ENCODE assay signal across 8 mouse cellular contexts in genomic region chr6:24894146-24894873, GRCm38 (mm10). TPM values are rescaled to one million over a fixed set of nuclear protein-coding genes. Genes with fewer than 3 reads are reported as not detected.
DNase-seq lines count a peak whose midpoint lies in the region; ATAC-seq and TF ChIP-seq lines count a peak whose summit lies in the region.

No protein-coding gene starts in this region.

- H3K4me1 ChIP-seq in heart, adult 2 months (ENCODE audit: control insufficient read depth, insufficient read depth, low read length), result no peaks in the 10 kb centered on the region
- H3K4me1 ChIP-seq in limb, embryonic 11.5 days (ENCODE audit: control insufficient read depth, insufficient read depth, low read length), result no peaks in the 10 kb centered on the region
- H3K4me1 ChIP-seq in midbrain, embryonic 13.5 days (replicated peaks), result no peaks in the 10 kb centered on the region

- no peak overlapping the region for H3K27ac ChIP-seq in heart, adult 2 months
- H3K27ac ChIP-seq in limb, embryonic 11.5 days (replicated peaks; ENCODE audit: low read depth, low read length), result no peak overlapping the region
- H3K27ac ChIP-seq in midbrain, embryonic 13.5 days, result no peak overlapping the region

- TF ChIP-seq POLR2A in heart, adult 2 months (IDR thresholded peaks at IDR 0.05; ENCODE audit: insufficient read depth, low read depth, low read length), result no peak

- peak; percentile 87 for DNase-seq in heart, adult 11 months
- DNase-seq in heart, postnatal 25 days (ENCODE audit: low spot score), result no peak
- DNase-seq in c-Kit-positive CD71-negative TER-119-negative erythroid progenitor cells, embryonic 14.5 days (ENCODE audit: low read depth), result peak; percentile 6
- DNase-seq in heart, adult 2 months, result peak; percentile 11 to 19
- peak; percentile 49 for DNase-seq in kidney, adult 18-20 months
- peak; percentile 28 for DNase-seq in limb, embryonic 11.5 days (ENCODE audit: low spot score)
- no peak for DNase-seq in thymus, postnatal 14 days

- intact Hi-C loops in heart, postnatal 25 days (cut with DNase I), result loop anchor here (5.0 kb wide), 1 partner anchor 172 kb away; no protein-coding TSS in a partner anchor
- intact Hi-C loops in heart, adult 2 months (cut with DNase I), result loop anchor here (10.0 kb wide), 1 partner anchor 170 kb away; no protein-coding TSS in a partner anchor

- no peaks in the 10 kb centered on the region for H3K27me3 ChIP-seq in heart, adult 2 months (ENCODE audit: control insufficient read depth, insufficient read depth, low read length)
- H3K27me3 ChIP-seq in limb, embryonic 11.5 days (ENCODE audit: control insufficient read depth, insufficient read depth, low read length), result no peaks in the 10 kb centered on the region
- H3K27me3 ChIP-seq in midbrain, embryonic 13.5 days, result no peaks in the 10 kb centered on the region

- no peaks in the 10 kb centered on the region for H3K79me2 ChIP-seq in heart, adult 2 months (replicated peaks; ENCODE audit: control insufficient read depth, insufficient read depth, low read length)

- no peak overlapping the region for H3K4me2 ChIP-seq in limb, embryonic 11.5 days (ENCODE audit: low read depth, severe bottlenecking)
- no peak overlapping the region for H3K4me2 ChIP-seq in midbrain, embryonic 13.5 days (replicated peaks)

- no peak for ATAC-seq in limb, embryonic 11.5 days (ENCODE audit: insufficient number of reproducible peaks, low FRiP score, low TSS enrichment, low read depth)
- peak; percentile 40; the same call in 1 of the 2 replicates for ATAC-seq in midbrain, embryonic 13.5 days

- TF ChIP-seq CTCF in heart, adult 2 months (IDR thresholded peaks at IDR 0.05), result peak; percentile 64

- H3K4me3 ChIP-seq in heart, adult 2 months, result no peak overlapping the region; the same call in 1 of the 2 replicates
- no peak overlapping the region for H3K4me3 ChIP-seq in limb, embryonic 11.5 days (ENCODE audit: low read depth, low read length)
- H3K4me3 ChIP-seq in midbrain, embryonic 13.5 days (replicated peaks), result no peak overlapping the region

- no peak for TF ChIP-seq EP300 in heart, adult 2 months (IDR thresholded peaks at IDR 0.05; ENCODE audit: insufficient read depth, low read depth, low read length)

- no peak overlapping the region for H3K9ac ChIP-seq in heart, adult 2 months (ENCODE audit: low read depth, low read length)
- H3K9ac ChIP-seq in limb, embryonic 11.5 days (ENCODE audit: low read length), result no peak overlapping the region
- H3K9ac ChIP-seq in midbrain, embryonic 13.5 days (replicated peaks), result no peak overlapping the region

- no peaks in the 10 kb centered on the region for H3K9me3 ChIP-seq in limb, embryonic 11.5 days (ENCODE audit: control insufficient read depth, low read length)
- no peaks in the 10 kb centered on the region for H3K9me3 ChIP-seq in midbrain, embryonic 13.5 days

- 52% methylated on average over 11 of the region's 11 CpGs for WGBS in heart, adult 2 months
- 72% methylated on average over 11 of the region's 11 CpGs for WGBS in limb, embryonic 11.5 days
- 82% methylated on average over 11 of the region's 11 CpGs for WGBS in midbrain, embryonic 13.5 days

- no peaks in the 10 kb centered on the region for H3K36me3 ChIP-seq in heart, adult 2 months (ENCODE audit: control insufficient read depth, insufficient read depth, low read length)
- no peaks in the 10 kb centered on the region for H3K36me3 ChIP-seq in limb, embryonic 11.5 days (ENCODE audit: control insufficient read depth, insufficient read depth, low read length)
- H3K36me3 ChIP-seq in midbrain, embryonic 13.5 days, result no peaks in the 10 kb centered on the region

RNA-seq across cellular contexts. Expression of gene Hyal5, which starts 36.5 kb away (rescaled TPM):
- not detected for total RNA-seq in heart, postnatal 25 days (2021)
- total RNA-seq in heart, adult 2 months (2021), result not detected
- polyA plus RNA-seq in heart, adult 2 months (2012; rRNA removed), result not detected in 2 replicates
- not detected in 2 replicates for polyA plus RNA-seq in limb, embryonic 11.5 days (2014; fragmentation: Nextera tagmentation; extraction: Ambion mirVana)
- not detected in 2 replicates for polyA plus RNA-seq in midbrain, embryonic 13.5 days (2015; fragmentation: Nextera tagmentation; extraction: Ambion mirVana)

Comparison
In these comparisons a context has a peak if more than half of its experiments do, and no peak if none do; other contexts are left out.
1. DNase-seq: peak in heart, adult 11 months (single experiment), c-Kit-positive CD71-negative TER-119-negative erythroid progenitor cells, embryonic 14.5 days (single experiment), heart, adult 2 months (2 of 2), kidney, adult 18-20 months (single experiment) and limb, embryonic 11.5 days (single experiment); none in heart, postnatal 25 days (single experiment) and thymus, postnatal 14 days (single experiment).